Mouse (Mus musculus) intestine, embryonic 16.5 days (tissue): ENCODE data around the gene Spon1. TPM values are rescaled to one million over a fixed set of nuclear protein-coding genes. Genes with fewer than 3 reads are reported as not detected.

Experiments used
- ATAC-seq: fragments of 200-750 bp; cut with Nextera tagmentation; 2 replicates; pipeline ENCODE4 v1.8.0; 2017; ENCODE audit warnings: moderate TSS enrichment, moderate library complexity
- H3K27ac ChIP-seq: fragments of 300-500 bp; sonication (generic); 2 replicates; pipeline ENCODE4 v1.5.1; 2014; ENCODE audit warnings: mild to moderate bottlenecking, low read length
- H3K27me3 ChIP-seq: fragments of 300-500 bp; sonication (generic); replicated peaks from 2 replicates; pipeline ENCODE4 v1.6.1; 2014; ENCODE audit warnings: low read length, control low read depth, mixed read lengths; ENCODE audit not compliant: control insufficient read depth, insufficient read depth
- H3K36me3 ChIP-seq: fragments of 300-500 bp; sonication (generic); 2 replicates; pipeline ENCODE4 v1.6.1; 2014; ENCODE audit warnings: low read length, control low read depth; ENCODE audit not compliant: control insufficient read depth, insufficient read depth
- H3K4me1 ChIP-seq: fragments of 300-500 bp; sonication (generic); 2 replicates; pipeline ENCODE4 v1.6.1; 2014; ENCODE audit warnings: low read length, control low read depth, mixed read lengths; ENCODE audit not compliant: control insufficient read depth, insufficient read depth
- H3K4me2 ChIP-seq: fragments of 300-500 bp; sonication (generic); 2 replicates; pipeline ENCODE4 v1.6.1; 2014; ENCODE audit warnings: low read depth, low read length, control low read depth
- H3K4me3 ChIP-seq: fragments of 300-500 bp; sonication (generic); 2 replicates; pipeline ENCODE4 v1.5.1; 2014; ENCODE audit warnings: mild to moderate bottlenecking, low read length
- H3K9ac ChIP-seq: fragments of 300-500 bp; sonication (generic); 2 replicates; pipeline ENCODE4 v1.6.1; 2014; ENCODE audit warnings: low read depth, low read length
- H3K9me3 ChIP-seq: fragments of 300-500 bp; sonication (generic); 2 replicates; pipeline ENCODE4 v1.6.1; 2016; ENCODE audit warnings: low read length, control low read depth; ENCODE audit not compliant: control insufficient read depth
- WGBS: fragments of 180-500 bp; shearing (Covaris S2); extraction: QIAGEN DNeasy Blood & Tissue Kit; methylation state at CpG from one replicate; pipeline ENCODE4 v1.1.7; 2014; 5-methylcytosine and 5-hydroxymethylcytosine counted together
- polyA plus RNA-seq: library from polyadenylated mRNA; unstranded; fragments of >200 nt; fragmentation: Nextera tagmentation; extraction: Ambion mirVana; gene quantifications from 2 replicates; pipeline ENCODE4 v1.2.1, GENCODE M21; 2015

The Spon1 gene
- 8.2 and 8.9 TPM in 2 replicates for polyA plus RNA-seq

DNA sequence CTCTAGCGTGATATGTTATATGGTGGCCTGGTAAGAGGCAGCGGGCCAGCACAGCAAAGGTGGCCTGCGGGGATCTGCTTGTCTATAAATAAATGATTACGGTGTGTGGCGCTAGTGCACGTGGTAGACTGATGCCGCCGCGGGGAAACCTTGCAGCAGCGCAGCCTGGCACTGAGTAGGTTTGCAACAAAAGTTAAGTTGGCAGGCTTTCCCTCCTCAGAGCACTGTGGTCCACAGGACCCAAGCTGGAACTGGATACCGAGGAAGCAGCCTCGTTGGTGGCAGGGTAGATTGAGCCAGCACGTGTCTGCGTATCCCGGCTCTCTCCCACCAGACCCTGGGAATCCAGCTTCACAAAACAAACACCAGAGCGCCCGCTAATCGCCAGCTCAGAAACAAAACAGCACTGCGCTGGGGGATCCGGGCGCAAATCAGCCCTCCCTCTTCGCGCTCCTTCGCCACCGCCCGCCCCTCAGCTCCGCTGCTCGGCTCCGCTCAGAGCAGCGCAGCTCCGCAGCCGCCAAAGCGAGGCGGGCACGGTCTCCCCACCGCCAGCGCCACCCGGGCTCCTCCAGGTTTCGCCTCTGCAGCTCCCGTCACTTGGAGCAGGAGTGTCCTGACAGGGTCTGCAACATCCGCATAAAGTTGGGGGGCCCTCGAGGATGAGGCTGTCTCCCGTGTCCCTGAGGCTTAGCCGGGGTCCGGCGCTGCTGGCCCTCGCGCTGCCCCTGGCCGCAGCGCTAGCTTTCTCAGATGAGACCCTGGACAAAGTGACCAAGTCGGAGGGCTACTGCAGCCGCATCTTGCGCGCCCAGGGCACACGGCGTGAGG lies at the start of gene Spon1:
Gene Spon1 (plus strand): TSS at position 332 of the 831 bp plus-strand sequence.
- Histone ChIP-seq H3K4me3 (peak within 1 kb of the TSS; percentile 60), H3K4me2 (peak within 1 kb of the TSS; percentile 99), H3K4me1 (peaks cover 13% of the 10 kb centered on the region), H3K27me3 (peaks cover 29% of the 10 kb centered on the region), H3K9me3 (no peaks in the 10 kb centered on the region), H3K27ac (no peak within 1 kb of the TSS), H3K36me3 (no peaks in the 10 kb centered on the region), H3K9ac (peak within 1 kb of the TSS; percentile 71)
- under 1% methylated on average over 56 of the region's 56 CpGs for WGBS
- ATAC-seq: peak; percentile 90

DNA sequence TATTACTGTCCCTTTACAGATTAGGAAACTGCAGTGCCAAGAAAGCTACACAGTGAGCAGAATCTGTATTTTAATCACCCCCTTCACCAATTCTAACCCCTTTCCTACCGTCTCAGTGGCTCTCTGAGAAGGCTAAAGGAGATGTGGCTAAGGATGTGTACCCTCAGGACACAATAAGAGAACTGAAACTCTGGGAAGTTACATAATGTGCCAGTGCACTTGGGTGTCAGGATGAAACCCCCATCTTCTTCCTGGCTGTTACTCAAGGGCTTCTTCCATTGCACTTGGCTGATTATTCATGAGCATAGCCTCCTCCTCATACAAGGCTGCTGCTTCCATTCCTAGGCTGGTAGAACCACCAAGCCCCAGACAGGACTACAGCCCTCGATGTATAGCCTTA lies 43.8 kb upstream of the Spon1 start:
- Histone ChIP-seq H3K27ac (no peak overlapping the region), H3K9ac (no peak overlapping the region), H3K4me1 (no peaks in the 10 kb centered on the region), H3K4me2 (no peak overlapping the region), H3K27me3 (no peaks in the 10 kb centered on the region), H3K9me3 (no peaks in the 10 kb centered on the region), H3K36me3 (no peaks in the 10 kb centered on the region), H3K4me3 (no peak overlapping the region)
- no peak for ATAC-seq
- WGBS: 78% methylated on average over 2 of the region's 2 CpGs

DNA sequence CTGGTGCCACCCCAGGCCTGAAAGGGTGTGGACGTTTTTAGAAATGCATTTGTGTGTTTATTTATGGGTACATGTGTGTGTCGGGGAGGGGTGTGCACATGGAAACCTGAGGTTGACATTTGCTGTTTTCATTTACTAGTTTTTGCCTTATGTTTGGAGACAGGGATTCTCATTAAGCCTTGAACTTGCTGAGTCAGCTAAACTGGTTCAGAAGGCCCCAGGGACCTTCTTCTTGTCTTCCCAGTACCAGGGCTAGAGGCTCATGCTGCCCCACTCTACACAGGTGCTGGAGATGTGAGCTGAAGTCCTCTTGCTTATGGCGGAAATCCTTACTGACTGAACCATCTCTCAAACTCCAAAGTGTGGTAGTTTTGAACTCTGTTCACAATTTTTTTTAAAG lies 41.9 kb upstream of the Spon1 start:
- Histone ChIP-seq H3K36me3 (no peaks in the 10 kb centered on the region), H3K9me3 (no peaks in the 10 kb centered on the region), H3K4me1 (no peaks in the 10 kb centered on the region), H3K27ac (no peak overlapping the region), H3K4me2 (no peak overlapping the region), H3K27me3 (no peaks in the 10 kb centered on the region), H3K4me3 (no peak overlapping the region), H3K9ac (no peak overlapping the region)
- no peak for ATAC-seq
- 73% methylated on average over 3 of the region's 3 CpGs for WGBS

DNA sequence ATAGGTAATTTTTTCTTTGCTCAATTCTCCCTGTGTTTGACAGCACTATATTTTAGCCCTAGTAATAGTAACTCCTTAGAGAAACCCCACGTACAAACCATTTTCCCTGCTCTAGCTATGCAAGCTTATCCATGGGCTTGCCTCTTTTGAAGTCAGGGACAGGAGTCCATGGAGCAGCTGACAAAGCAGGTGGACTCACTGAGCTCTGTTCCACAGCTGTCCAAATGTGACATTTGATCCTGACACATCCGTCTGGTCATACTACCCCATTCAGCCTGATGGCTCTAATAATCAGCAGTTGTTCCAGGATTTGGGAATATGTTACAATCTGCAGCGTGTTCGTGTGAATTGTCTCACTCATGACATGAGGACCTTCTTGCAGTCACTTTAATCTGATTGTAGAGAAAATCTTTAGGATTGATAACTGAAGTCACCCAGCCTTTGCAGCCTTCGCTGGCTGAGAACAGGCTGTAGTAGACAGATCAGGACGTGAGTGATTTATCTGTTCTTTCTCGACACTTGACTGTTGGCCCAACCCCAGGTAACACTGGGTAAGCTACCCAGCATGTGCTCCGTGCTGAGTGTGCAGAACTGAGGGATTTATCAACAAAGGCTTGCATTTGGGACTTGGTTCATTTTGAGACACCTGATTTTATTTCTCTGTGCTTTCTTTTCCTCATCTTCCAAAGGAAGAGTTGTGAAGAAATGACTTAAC lies 37.6 kb upstream of the Spon1 start:
- H3K36me3 ChIP-seq: no peaks in the 10 kb centered on the region
- H3K4me1 ChIP-seq: no peaks in the 10 kb centered on the region
- ATAC-seq: no peak
- H3K9me3 ChIP-seq: no peaks in the 10 kb centered on the region
- 74% methylated on average over 8 of the region's 8 CpGs for WGBS
- H3K27me3 ChIP-seq: no peaks in the 10 kb centered on the region
- H3K9ac ChIP-seq: no peak overlapping the region
- H3K27ac ChIP-seq: no peak overlapping the region
- no peak overlapping the region for H3K4me2 ChIP-seq
- H3K4me3 ChIP-seq: no peak overlapping the region

DNA sequence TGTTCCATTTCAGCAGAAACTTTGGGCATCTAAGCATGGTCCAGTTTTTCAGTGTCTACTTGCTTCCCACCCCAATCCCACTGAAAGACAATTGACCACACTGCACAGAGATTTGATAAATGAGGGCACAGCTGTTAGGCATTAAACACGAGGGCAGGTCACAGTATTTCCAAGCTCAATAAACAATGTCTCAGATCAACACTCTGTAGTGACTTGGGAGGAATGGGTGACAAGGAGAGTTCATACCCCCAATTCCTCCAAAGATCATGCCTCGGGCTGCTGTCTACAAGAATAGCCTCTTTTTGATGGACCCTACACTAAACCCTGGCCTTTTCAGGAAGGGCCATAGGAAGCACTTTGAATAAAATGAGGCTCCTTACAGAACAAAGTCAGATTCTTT lies 36.9 kb upstream of the Spon1 start:
- no peak for ATAC-seq
- no peak overlapping the region for H3K4me2 ChIP-seq
- H3K4me1 ChIP-seq: no peaks in the 10 kb centered on the region
- WGBS: 40% methylated on average over 2 of the region's 2 CpGs
- no peak overlapping the region for H3K27ac ChIP-seq
- H3K36me3 ChIP-seq: no peaks in the 10 kb centered on the region
- no peak overlapping the region for H3K9ac ChIP-seq
- no peak overlapping the region for H3K4me3 ChIP-seq
- H3K9me3 ChIP-seq: no peaks in the 10 kb centered on the region
- H3K27me3 ChIP-seq: no peaks in the 10 kb centered on the region

DNA sequence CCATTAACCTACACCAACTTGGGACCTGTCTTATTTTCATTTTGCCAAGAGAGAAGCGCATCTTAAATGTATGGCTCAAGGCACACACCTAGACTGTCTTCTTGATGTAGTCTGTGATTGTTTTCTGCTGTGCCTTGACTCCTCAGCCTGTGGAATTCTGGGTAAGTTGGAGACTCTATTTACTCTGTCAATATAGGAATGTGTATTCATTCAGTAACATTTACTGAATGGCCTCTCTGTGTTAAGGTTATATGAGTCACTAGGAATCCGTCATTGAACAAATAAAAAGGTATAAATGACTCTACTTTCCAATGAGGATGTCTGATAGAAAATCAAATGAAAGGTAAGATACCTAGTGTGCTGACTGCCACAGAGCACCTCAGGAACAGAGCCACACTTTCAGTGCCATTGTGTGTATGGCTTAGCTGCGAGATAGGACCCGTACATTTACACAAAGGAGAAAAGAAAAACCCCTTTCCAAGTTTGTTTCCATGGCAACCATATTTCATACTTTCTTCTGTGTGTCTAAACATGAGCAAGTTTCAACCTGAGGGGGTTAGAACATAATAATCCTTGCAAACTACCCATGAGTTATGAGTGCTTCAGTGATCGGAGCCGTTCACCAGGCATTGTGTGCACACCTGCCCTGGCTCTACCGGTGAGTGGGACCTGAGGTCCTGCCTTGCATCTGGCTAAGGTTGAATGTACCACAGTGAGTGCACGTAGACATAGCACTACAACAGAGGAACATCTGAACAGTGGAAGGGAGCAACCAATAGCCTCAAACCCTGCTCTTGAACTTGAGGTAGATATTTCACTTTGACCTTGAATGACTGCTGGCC lies 35.2 kb upstream of the Spon1 start:
- 0 out of 2 replicates have a peak, but pooled peaks have one; percentile 26 for ATAC-seq

DNA sequence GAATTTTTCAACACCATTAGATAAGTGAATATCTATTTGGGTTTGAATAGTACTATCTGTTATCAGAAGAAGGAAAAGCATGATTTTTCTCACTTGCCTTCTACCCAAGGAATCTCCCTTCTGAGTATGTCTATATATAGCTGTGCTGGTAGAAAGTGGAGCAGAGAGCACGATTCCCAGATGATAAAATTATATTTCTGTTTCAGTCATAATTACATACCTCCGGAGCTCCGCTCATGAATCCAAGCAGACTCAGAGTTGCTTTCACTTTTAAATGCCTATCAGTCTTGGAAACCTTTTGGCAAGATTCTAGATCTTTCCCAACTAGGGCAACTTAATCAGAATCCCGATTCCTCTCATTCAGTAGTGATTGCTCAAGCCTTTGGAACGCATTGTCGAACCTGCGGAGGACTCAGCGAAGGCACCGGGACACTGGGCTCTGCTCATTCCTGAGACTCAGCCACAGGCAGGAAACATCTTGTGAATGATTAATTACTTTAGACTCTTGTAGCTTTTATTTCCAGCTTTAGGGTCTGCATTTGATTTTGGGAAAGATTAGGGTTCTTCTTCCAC lies 27.9 kb upstream of the Spon1 start:
- Histone ChIP-seq H3K27me3 (no peaks in the 10 kb centered on the region), H3K9me3 (0 out of 2 replicates have a peak, but pooled peaks cover 2% of the 10 kb centered on the region), H3K27ac (no peak overlapping the region), H3K9ac (no peak overlapping the region), H3K36me3 (no peaks in the 10 kb centered on the region), H3K4me1 (no peaks in the 10 kb centered on the region), H3K4me2 (no peak overlapping the region), H3K4me3 (no peak overlapping the region)
- no peak for ATAC-seq
- WGBS: 70% methylated on average over 9 of the region's 9 CpGs

More for the DNA sequence above, 35.2 kb upstream of the Spon1 start:
- 74% methylated on average over 8 of the region's 8 CpGs for WGBS
- no peaks in the 10 kb centered on the region for H3K9me3 ChIP-seq
- H3K36me3 ChIP-seq: no peaks in the 10 kb centered on the region
- H3K4me2 ChIP-seq: no peak overlapping the region
- no peaks in the 10 kb centered on the region for H3K27me3 ChIP-seq
- no peak overlapping the region for H3K27ac ChIP-seq
- no peak overlapping the region for H3K9ac ChIP-seq
- no peak overlapping the region for H3K4me3 ChIP-seq
- H3K4me1 ChIP-seq: no peaks in the 10 kb centered on the region

DNA sequence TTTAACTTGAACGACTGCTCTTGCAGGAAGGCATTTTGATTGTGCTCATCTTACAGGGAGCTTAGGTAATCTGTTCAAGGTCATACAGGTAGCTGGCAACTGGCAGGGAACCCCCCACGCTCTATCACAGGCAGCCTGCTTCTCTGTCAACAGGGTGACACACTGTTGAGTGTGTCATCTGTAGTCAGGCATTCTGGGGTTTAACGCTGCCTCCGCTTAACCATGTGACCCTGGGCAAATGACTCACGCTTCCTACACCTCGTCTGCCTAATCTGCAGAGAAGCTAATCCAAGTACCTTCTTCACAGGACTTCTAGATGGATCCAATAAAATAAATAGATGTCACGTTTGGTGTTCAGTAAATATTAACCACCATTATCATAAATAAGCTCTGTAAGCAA lies 26.6 kb upstream of the Spon1 start:
- Histone ChIP-seq H3K9me3 (0 out of 2 replicates have a peak, but pooled peaks cover 4% of the 10 kb centered on the region), H3K4me3 (no peak overlapping the region), H3K4me2 (no peak overlapping the region), H3K4me1 (no peaks in the 10 kb centered on the region), H3K27me3 (no peaks in the 10 kb centered on the region), H3K9ac (no peak overlapping the region), H3K36me3 (no peaks in the 10 kb centered on the region), H3K27ac (no peak overlapping the region)
- WGBS: 51% methylated on average over 7 of the region's 7 CpGs
- ATAC-seq: peak; percentile 44; the same call in 1 of the 2 replicates
